Mouse (Mus musculus) stomach, embryonic 16.5 days (tissue): ENCODE results near the gene Pigq. TPM values are rescaled to one million over a fixed set of nuclear protein-coding genes. Genes with fewer than 3 reads are reported as not detected.
A peak's percentile ranks its signal among the peaks of the same experiment; 100 is the strongest.

Experiments
- ATAC-seq: fragments of 200-750 bp; cut with Nextera tagmentation; 2 replicates; pipeline ENCODE4 v1.8.0; 2017; ENCODE audit warnings: moderate number of reproducible peaks, moderate TSS enrichment; ENCODE audit not compliant: insufficient read depth, low FRiP score
- H3K27ac ChIP-seq: fragments of 300-500 bp; sonication (generic); 2 replicates; pipeline ENCODE4 v1.5.1; 2014; ENCODE audit warnings: low read length
- H3K27me3 ChIP-seq: fragments of 300-500 bp; sonication (generic); 2 replicates; pipeline ENCODE4 v1.6.1; 2014; ENCODE audit warnings: low read length, control low read depth, mixed read lengths; ENCODE audit not compliant: control insufficient read depth, insufficient read depth
- H3K36me3 ChIP-seq: fragments of 300-500 bp; sonication (generic); 2 replicates; pipeline ENCODE4 v1.6.1; 2014; ENCODE audit warnings: low read length; ENCODE audit not compliant: control insufficient read depth, insufficient read depth
- H3K4me1 ChIP-seq: fragments of 300-500 bp; sonication (generic); 2 replicates; pipeline ENCODE4 v1.6.1; 2014; ENCODE audit warnings: low read length, control low read depth, mixed read lengths; ENCODE audit not compliant: control insufficient read depth, insufficient read depth
- H3K4me2 ChIP-seq: fragments of 300-500 bp; sonication (generic); 2 replicates; pipeline ENCODE4 v1.6.1; 2014; ENCODE audit warnings: low read depth, low read length, mixed read lengths
- H3K4me3 ChIP-seq: fragments of 300-500 bp; sonication (generic); replicated peaks from 2 replicates; pipeline ENCODE4 v1.5.1; 2014; ENCODE audit warnings: mild to moderate bottlenecking, low read length
- H3K9ac ChIP-seq: fragments of 300-500 bp; sonication (generic); 2 replicates; pipeline ENCODE4 v1.6.1; 2014; ENCODE audit warnings: low read length
- H3K9me3 ChIP-seq: fragments of 300-500 bp; sonication (generic); replicated peaks from 2 replicates; pipeline ENCODE4 v1.6.1; 2016; ENCODE audit warnings: low read length, control low read depth; ENCODE audit not compliant: control insufficient read depth
- WGBS: fragments of 180-500 bp; shearing (Covaris S2); extraction: QIAGEN DNeasy Blood & Tissue Kit; methylation state at CpG from one replicate; pipeline ENCODE4 v1.1.7; 2014; 5-methylcytosine and 5-hydroxymethylcytosine counted together
- polyA plus RNA-seq: library from polyadenylated mRNA; unstranded; fragments of >200 nt; fragmentation: Nextera tagmentation; extraction: Ambion mirVana; gene quantifications from 2 replicates; pipeline ENCODE4 v1.2.1, GENCODE M21; 2015

Pigq gene
- polyA plus RNA-seq, 1 experiment from 2014 or later = 57.2 TPM

GRCm38 (mm10) chr17:25980854-25981253, 36.1 kb upstream of the Pigq start:
- H3K4me1 ChIP-seq = peaks cover 29% of the 10 kb centered on the region
- WGBS = 76% methylated on average over 5 of the region's 5 CpGs
- H3K4me2 ChIP-seq = no peak overlapping the region
- H3K9ac ChIP-seq = 0 out of 2 replicates have a peak overlapping the region, but pooled peaks have one; percentile 19
- H3K4me3 ChIP-seq = no peak overlapping the region
- ATAC-seq = no peak
- no peaks in the 10 kb centered on the region for H3K9me3 ChIP-seq
- no peaks in the 10 kb centered on the region for H3K27me3 ChIP-seq
- peak overlapping the region; percentile 66; the same call in 1 of the 2 replicates for H3K27ac ChIP-seq
- H3K36me3 ChIP-seq = no peaks in the 10 kb centered on the region

- 82% methylated on average over 5 of the region's 5 CpGs for WGBS
- ATAC-seq = peak; percentile 56; the same call in 1 of the 2 replicates
Measured at GRCm38 (mm10) chr17:25979829-25980738, 35.3 kb upstream of the Pigq start.

DNA sequence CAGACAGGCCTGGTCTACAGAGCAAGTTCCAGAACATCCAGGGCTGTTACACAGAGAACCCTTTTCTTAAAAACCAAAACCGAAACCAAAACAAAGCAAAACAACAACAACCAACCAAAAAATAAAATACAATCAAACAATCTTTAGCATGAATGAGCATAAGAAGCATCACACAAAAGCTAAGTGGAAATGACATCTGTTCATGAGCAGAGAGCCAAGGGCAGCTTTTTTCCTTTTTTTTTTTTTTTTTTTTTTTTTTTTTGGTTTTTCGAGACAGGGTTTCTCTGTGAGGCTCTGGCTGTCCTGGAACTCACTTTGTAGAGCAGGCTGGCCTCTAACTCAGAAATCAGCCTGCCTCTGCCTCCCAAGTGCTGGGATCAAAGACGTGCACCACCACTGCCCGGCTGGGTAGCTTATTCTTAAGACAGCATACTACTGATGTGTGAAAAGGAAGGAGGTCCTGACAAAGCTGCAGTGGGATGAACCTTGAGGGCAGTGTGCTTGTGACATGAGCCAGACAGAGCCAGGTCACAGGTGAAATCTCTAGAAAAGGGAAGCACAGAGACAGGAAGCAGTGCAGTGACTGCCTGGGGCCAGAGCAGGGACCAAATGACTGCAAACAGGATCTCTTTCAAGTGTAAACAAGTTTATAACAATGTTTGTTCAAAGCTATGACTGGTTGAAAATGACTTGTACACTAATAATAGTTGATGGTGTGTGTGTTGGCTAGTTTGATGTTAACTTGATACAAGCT, 26.4 kb upstream of the Pigq start:
- H3K4me3 ChIP-seq = no peak overlapping the region
- WGBS = 83% methylated on average over 4 of the region's 4 CpGs

More at GRCm38 (mm10) chr17:25979829-25980738, 35.3 kb upstream of the Pigq start:
- peak overlapping the region; percentile 66 for H3K27ac ChIP-seq
- H3K36me3 ChIP-seq = no peaks in the 10 kb centered on the region
- H3K9ac ChIP-seq = peak overlapping the region; percentile 19; the same call in 1 of the 2 replicates
- H3K27me3 ChIP-seq = no peaks in the 10 kb centered on the region
- H3K9me3 ChIP-seq = no peaks in the 10 kb centered on the region
- H3K4me2 ChIP-seq = no peak overlapping the region
- peaks cover 29% of the 10 kb centered on the region for H3K4me1 ChIP-seq
- no peak overlapping the region for H3K4me3 ChIP-seq

DNA sequence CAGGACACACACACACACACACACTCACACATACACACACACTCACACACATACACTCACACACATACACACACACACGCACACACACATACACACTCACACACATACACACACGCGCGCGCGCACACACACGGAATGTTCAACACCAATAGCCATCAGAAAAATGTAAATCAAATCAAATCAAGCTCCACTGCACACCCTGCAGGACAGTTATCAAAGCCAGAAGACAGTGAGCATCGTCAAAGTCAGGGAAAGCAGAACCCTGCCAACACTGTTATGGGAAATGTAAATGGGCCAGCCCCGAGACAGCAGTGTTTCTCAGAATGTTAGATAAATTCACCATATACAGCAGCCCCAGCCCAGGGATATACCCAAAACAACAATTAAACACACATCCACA, 25.7 kb upstream of the Pigq start:
- Histone ChIP-seq H3K27me3 (no peaks in the 10 kb centered on the region), H3K9ac (no peak overlapping the region), H3K27ac (no peak overlapping the region), H3K4me2 (no peak overlapping the region), H3K36me3 (no peaks in the 10 kb centered on the region), H3K4me1 (peaks cover 4% of the 10 kb centered on the region; the same call in 1 of the 2 replicates), H3K9me3 (no peaks in the 10 kb centered on the region), H3K4me3 (no peak overlapping the region)
- ATAC-seq = no peak
- WGBS = 89% methylated on average over 9 of the region's 9 CpGs

More for the DNA sequence above, 26.4 kb upstream of the Pigq start:
- Histone ChIP-seq H3K9me3 (no peaks in the 10 kb centered on the region), H3K36me3 (no peaks in the 10 kb centered on the region), H3K4me2 (no peak overlapping the region), H3K9ac (no peak overlapping the region), H3K4me1 (peaks cover 4% of the 10 kb centered on the region; the same call in 1 of the 2 replicates), H3K27me3 (no peaks in the 10 kb centered on the region), H3K27ac (no peak overlapping the region)
- ATAC-seq = no peak

DNA sequence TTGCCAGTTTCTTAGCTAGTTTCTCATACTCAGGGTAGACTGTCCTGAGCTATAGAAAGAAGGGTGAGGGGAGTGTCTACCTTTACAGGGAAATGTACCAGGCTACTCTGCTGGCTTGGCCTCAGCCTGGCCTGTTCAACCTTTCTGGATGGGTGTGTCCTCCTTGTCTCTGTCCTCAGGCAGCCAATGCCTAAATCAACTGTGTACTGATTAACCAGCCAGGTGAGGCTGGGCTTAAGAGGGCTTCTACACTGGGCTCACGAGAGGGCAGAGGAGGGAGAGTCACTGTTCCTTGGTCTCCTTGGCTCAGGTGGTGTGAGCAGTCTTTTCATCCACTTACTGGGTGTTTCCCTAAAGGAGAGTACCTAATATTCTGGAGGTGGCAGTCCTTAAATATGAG, 23.4 kb upstream of the Pigq start:
- Histone ChIP-seq H3K27me3 (no peaks in the 10 kb centered on the region), H3K4me3 (no peak overlapping the region), H3K4me2 (no peak overlapping the region), H3K36me3 (no peaks in the 10 kb centered on the region; the same call in 1 of the 2 replicates), H3K27ac (peak overlapping the region; percentile 36; the same call in 1 of the 2 replicates), H3K4me1 (peaks cover 4% of the 10 kb centered on the region; the same call in 1 of the 2 replicates), H3K9me3 (no peaks in the 10 kb centered on the region), H3K9ac (peak overlapping the region; percentile 8; the same call in 1 of the 2 replicates)
- 62% methylated on average over 1 of the region's 1 CpGs for WGBS
- peak; percentile 88 for ATAC-seq

DNA sequence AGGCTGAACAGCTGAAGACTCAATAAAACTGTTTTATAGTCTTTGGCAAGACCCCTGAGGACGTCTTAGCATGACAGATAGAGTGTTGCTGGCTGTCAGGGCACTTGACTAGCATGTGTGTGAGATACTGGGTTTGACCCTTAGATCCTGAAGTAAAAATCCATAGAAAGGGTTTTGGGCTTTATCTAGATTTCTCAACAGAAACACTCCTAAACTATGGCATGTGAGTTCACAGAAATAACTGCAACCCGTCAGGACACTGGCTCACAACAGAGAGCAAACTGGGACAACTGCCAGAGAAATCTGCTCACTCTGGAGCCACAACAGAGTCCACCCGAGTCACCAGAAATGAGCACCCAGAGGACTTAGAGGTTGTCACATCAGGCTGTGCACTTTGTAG, 22.9 kb upstream of the Pigq start:
- H3K9ac ChIP-seq = peak overlapping the region; percentile 8; the same call in 1 of the 2 replicates
- H3K36me3 ChIP-seq = no peaks in the 10 kb centered on the region; the same call in 1 of the 2 replicates
- no peak for ATAC-seq
- H3K4me1 ChIP-seq = peaks cover 4% of the 10 kb centered on the region; the same call in 1 of the 2 replicates
- WGBS = 47% methylated on average over 3 of the region's 3 CpGs
- no peak overlapping the region for H3K4me2 ChIP-seq
- no peaks in the 10 kb centered on the region for H3K27me3 ChIP-seq
- no peak overlapping the region for H3K4me3 ChIP-seq
- peak overlapping the region; percentile 36; the same call in 1 of the 2 replicates for H3K27ac ChIP-seq
- H3K9me3 ChIP-seq = no peaks in the 10 kb centered on the region

DNA sequence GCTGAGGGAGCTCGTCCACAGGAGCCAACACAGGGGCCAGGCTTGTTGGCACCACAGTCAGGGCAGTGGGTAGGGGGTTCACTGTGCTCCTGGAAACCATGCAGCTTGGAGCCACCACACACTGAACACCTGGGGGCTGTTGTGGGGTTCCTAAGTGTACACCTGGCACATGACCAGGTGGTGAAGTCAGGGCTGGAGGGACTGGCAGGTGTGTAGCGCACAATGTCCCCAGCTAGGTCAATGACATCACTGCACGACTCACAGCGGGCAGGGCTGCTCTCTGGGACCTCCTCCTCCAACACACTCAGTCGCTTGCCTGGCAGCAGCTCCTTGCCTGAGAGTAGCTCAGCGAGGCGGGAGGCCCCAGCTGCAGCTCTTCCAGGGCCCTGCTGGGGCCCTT, 19.5 kb upstream of the Pigq start:
- Histone ChIP-seq H3K4me2 (no peak overlapping the region), H3K4me1 (peaks cover 4% of the 10 kb centered on the region; the same call in 1 of the 2 replicates), H3K36me3 (peaks cover 3% of the 10 kb centered on the region; the same call in 1 of the 2 replicates), H3K4me3 (no peak overlapping the region), H3K9me3 (no peaks in the 10 kb centered on the region), H3K27me3 (no peaks in the 10 kb centered on the region), H3K27ac (no peak overlapping the region), H3K9ac (no peak overlapping the region)
- peak; percentile 38; the same call in 1 of the 2 replicates for ATAC-seq
- 77% methylated on average over 7 of the region's 7 CpGs for WGBS

GRCm38 (mm10) chr17:25962413-25962905, 17.7 kb upstream of the Pigq start:
- H3K4me3 ChIP-seq = no peak overlapping the region
- no peaks in the 10 kb centered on the region for H3K27me3 ChIP-seq
- no peak overlapping the region for H3K27ac ChIP-seq
- no peaks in the 10 kb centered on the region for H3K9me3 ChIP-seq
- WGBS = 90% methylated on average over 7 of the region's 7 CpGs
- no peak overlapping the region for H3K9ac ChIP-seq
- peaks cover 4% of the 10 kb centered on the region; the same call in 1 of the 2 replicates for H3K36me3 ChIP-seq
- no peaks in the 10 kb centered on the region for H3K4me1 ChIP-seq
- H3K4me2 ChIP-seq = no peak overlapping the region
- ATAC-seq = no peak
